Mouse (Mus musculus) retina, postnatal 1 day (tissue): Measurements from ENCODE around the gene Gal3st1.
"Not testable (repeated sequence)": the region's sequence is repeated elsewhere in the genome, so short reads cannot be mapped to it uniquely, and the experiment has no call there.

Source experiments
- DNase-seq: peaks from one replicate; pipeline ENCODE4 v3.0.0-alpha.2; 2012

Gene Gal3st1

GRCm38 (mm10) chr11:3983863-3984745 lies 668 bp downstream of the Gal3st1 start:
- no peak for DNase-seq

GRCm38 (mm10) chr11:3989748-3990147 lies 6.3 kb downstream of the Gal3st1 start:
- no peak for DNase-seq

GRCm38 (mm10) chr11:3993132-3993531 lies 9.7 kb downstream of the Gal3st1 start:
- DNase-seq: no peak

- no peak for DNase-seq
Measured at GRCm38 (mm10) chr11:3993914-3994313, 10.5 kb downstream of the Gal3st1 start.

- DNase-seq: no peak
Measured at GRCm38 (mm10) chr11:3995511-3995910, 12.1 kb downstream of the Gal3st1 start.

GRCm38 (mm10) chr11:3996840-3997239 lies 13.4 kb downstream of the Gal3st1 start:
- no peak for DNase-seq

GRCm38 (mm10) chr11:3997978-3998720 lies 14.7 kb downstream of the Gal3st1 start:
- peak; percentile 29 for DNase-seq

GRCm38 (mm10) chr11:3999547-3999946 lies 16.1 kb downstream of the Gal3st1 start:
- no peak for DNase-seq

- peak; percentile 76 for DNase-seq
Measured at GRCm38 (mm10) chr11:4001603-4002002, 18.2 kb downstream of the Gal3st1 start.

- DNase-seq: no peak
Measured at GRCm38 (mm10) chr11:4005220-4005805, 21.9 kb downstream of the Gal3st1 start.

GRCm38 (mm10) chr11:4006462-4006861 lies 23.0 kb downstream of the Gal3st1 start:
- no peak for DNase-seq

- no peak for DNase-seq
Measured at GRCm38 (mm10) chr11:4012616-4013015, 29.2 kb downstream of the Gal3st1 start.

- not testable (repeated sequence) for DNase-seq
Measured at GRCm38 (mm10) chr11:4015796-4016195, 32.4 kb downstream of the Gal3st1 start.

- not testable (repeated sequence) for DNase-seq
Measured at GRCm38 (mm10) chr11:4022111-4022510, 38.7 kb downstream of the Gal3st1 start.

GRCm38 (mm10) chr11:4023321-4023720 lies 39.9 kb downstream of the Gal3st1 start:
- DNase-seq: no peak

- no peak for DNase-seq
Measured at GRCm38 (mm10) chr11:4027066-4027465, 43.6 kb downstream of the Gal3st1 start.

- DNase-seq: no peak
Measured at GRCm38 (mm10) chr11:4027561-4028334, 44.3 kb downstream of the Gal3st1 start.

- no peak for DNase-seq
Measured at GRCm38 (mm10) chr11:4029343-4029742, 45.9 kb downstream of the Gal3st1 start.

- DNase-seq: no peak
Measured at GRCm38 (mm10) chr11:4031126-4031941, 47.9 kb downstream of the Gal3st1 start, which contains the start of gene Sec14l4. Gene Sec14l4, plus strand, starts transcription at chr11:4031462.

- DNase-seq: no peak
Measured at GRCm38 (mm10) chr11:4031961-4032360, 48.5 kb downstream of the Gal3st1 start.

GRCm38 (mm10) chr11:4033471-4033870 lies 50.0 kb downstream of the Gal3st1 start:
- no peak for DNase-seq

- no peak for DNase-seq
Measured at GRCm38 (mm10) chr11:4034169-4034568, 50.7 kb downstream of the Gal3st1 start.
